Mouse (Mus musculus) CD4-positive helper T cell, adult 2 months (primary cell): ENCODE results near the gene Irak4.
A peak's percentile ranks its signal among the peaks of the same experiment; 100 is the strongest.

Source experiments
- DNase-seq: peaks from one replicate; pipeline ENCODE4 v3.0.0-alpha.2; 2012; ENCODE audit warnings: low read depth, missing footprints, low spot score

Irak4 gene

GRCm38 (mm10) chr15:94543409-94544051, at the start of gene Irak4, which contains the start of gene Pus7l:
TSS of gene Irak4 (plus strand) at chr15:94543643.
TSS of gene Pus7l (minus strand) at chr15:94543547.
- peak; percentile 95 for DNase-seq

GRCm38 (mm10) chr15:94494445-94494844, 49.0 kb upstream of the Irak4 start:
- no peak for DNase-seq

- no peak for DNase-seq
Observed at GRCm38 (mm10) chr15:94495936-94496335, 47.5 kb upstream of the Irak4 start.

- DNase-seq, result no peak
Observed at GRCm38 (mm10) chr15:94499260-94499659, 44.2 kb upstream of the Irak4 start.

GRCm38 (mm10) chr15:94503451-94504215, 39.8 kb upstream of the Irak4 start:
- DNase-seq, result no peak

GRCm38 (mm10) chr15:94517913-94518491, 25.4 kb upstream of the Irak4 start:
- no peak for DNase-seq

- DNase-seq, result peak; percentile 68
Observed at GRCm38 (mm10) chr15:94520205-94520900, 23.1 kb upstream of the Irak4 start.

- DNase-seq, result no peak
Observed at GRCm38 (mm10) chr15:94520959-94521358, 22.5 kb upstream of the Irak4 start.

GRCm38 (mm10) chr15:94523251-94523650, 20.2 kb upstream of the Irak4 start:
- DNase-seq, result no peak

GRCm38 (mm10) chr15:94524956-94525355, 18.5 kb upstream of the Irak4 start:
- no peak for DNase-seq

- no peak for DNase-seq
Observed at GRCm38 (mm10) chr15:94530519-94530918, 12.9 kb upstream of the Irak4 start.

GRCm38 (mm10) chr15:94532306-94532705, 11.1 kb upstream of the Irak4 start:
- no peak for DNase-seq

- DNase-seq, result no peak
Observed at GRCm38 (mm10) chr15:94532956-94533355, 10.5 kb upstream of the Irak4 start.

GRCm38 (mm10) chr15:94535521-94535920, 7.9 kb upstream of the Irak4 start:
- DNase-seq, result no peak

GRCm38 (mm10) chr15:94539296-94539695, 4.1 kb upstream of the Irak4 start:
- no peak for DNase-seq

GRCm38 (mm10) chr15:94542567-94543408, 655 bp upstream of the Irak4 start:
- DNase-seq, result no peak

GRCm38 (mm10) chr15:94544052-94544636, 701 bp downstream of the Irak4 start:
- DNase-seq, result peak; percentile 11

GRCm38 (mm10) chr15:94544844-94545243, 1.4 kb downstream of the Irak4 start:
- no peak for DNase-seq

GRCm38 (mm10) chr15:94553536-94553935, 10.1 kb downstream of the Irak4 start:
- DNase-seq, result no peak

- DNase-seq, result peak; percentile 87
Observed at GRCm38 (mm10) chr15:94557442-94557841, 14.0 kb downstream of the Irak4 start.
